In the genomic region with DNA sequence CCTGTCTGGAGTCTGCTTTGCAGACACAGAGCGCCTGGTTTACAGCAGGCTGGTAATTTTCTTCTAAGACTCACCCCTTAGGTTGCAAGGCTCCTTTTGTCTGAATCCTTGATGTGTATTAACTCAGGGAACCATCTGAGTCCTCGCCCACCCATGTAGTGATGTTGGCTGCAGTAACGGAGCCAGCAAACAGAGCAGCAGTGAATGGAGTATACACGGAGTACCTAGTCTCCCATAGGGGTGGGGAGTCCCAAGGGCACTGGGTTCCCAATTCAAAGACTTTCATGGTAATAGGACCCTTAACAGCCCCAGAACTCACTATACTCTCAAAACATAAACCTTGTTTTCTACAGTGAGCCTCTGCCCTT, we compare ENCODE assay signal across 9 mouse cellular contexts.
A peak's percentile ranks its signal among the peaks of the same experiment; 100 is the strongest.
DNase-seq lines count a peak whose midpoint lies in the region; ATAC-seq and TF ChIP-seq lines count a peak whose summit lies in the region.
"Had no signal": no experiment of that assay in that cellular context is flagged by ENCODE, and none has a peak within 500 bp of the region (broad histone marks: within the 10 kb centered on the region; RNA-seq: fewer than 3 reads in every experiment).

No protein-coding gene starts in this region.

- H3K4me3 ChIP-seq in heart, embryonic 16.5 days (ENCODE audit: low read length) = no peak overlapping the region
- H3K4me3 ChIP-seq in midbrain, embryonic 15.5 days = no peak overlapping the region
- no peak overlapping the region for H3K4me3 ChIP-seq in midbrain, postnatal 0 days (ENCODE audit: low read depth, low read length)
- no peak overlapping the region for H3K4me3 ChIP-seq in limb, embryonic 10.5 days

- no peaks in the 10 kb centered on the region for H3K36me3 ChIP-seq in heart, embryonic 16.5 days (ENCODE audit: control insufficient read depth, insufficient read depth)
- H3K36me3 ChIP-seq in midbrain, embryonic 15.5 days (replicated peaks) = no peaks in the 10 kb centered on the region
- no peaks in the 10 kb centered on the region for H3K36me3 ChIP-seq in midbrain, postnatal 0 days (ENCODE audit: insufficient read depth, low read length)
- no peaks in the 10 kb centered on the region for H3K36me3 ChIP-seq in limb, embryonic 10.5 days

- no peak for DNase-seq in heart, adult 11 months
- no peak for DNase-seq in midbrain, postnatal 0 days (ENCODE audit: low spot score)
- no peak for DNase-seq in limb, embryonic 10.5 days (ENCODE audit: low spot score)
- no peak for DNase-seq in frontal cortex, postnatal 36 days (ENCODE audit: low spot score in 2 of 2)
- DNase-seq in thymus, postnatal 0 days (ENCODE audit: low spot score) = no peak
- DNase-seq: thymus, adult 18-20 months had no signal

- no peak for ATAC-seq in heart, embryonic 16.5 days (replicated peaks; ENCODE audit: extremely low read depth, insufficient read depth, low FRiP score)
- peak; percentile 41 for ATAC-seq in midbrain, embryonic 15.5 days (replicated peaks)
- no peak for ATAC-seq in midbrain, postnatal 0 days (ENCODE audit: low FRiP score)

- no peaks in the 10 kb centered on the region for H3K9me3 ChIP-seq in heart, embryonic 16.5 days (replicated peaks; ENCODE audit: control insufficient read depth, low read length)
- H3K9me3 ChIP-seq in midbrain, embryonic 15.5 days = no peaks in the 10 kb centered on the region
- H3K9me3 ChIP-seq in midbrain, postnatal 0 days (ENCODE audit: low read length) = no peaks in the 10 kb centered on the region
- no peaks in the 10 kb centered on the region for H3K9me3 ChIP-seq in limb, embryonic 10.5 days (replicated peaks)

- H3K4me2 ChIP-seq in heart, embryonic 16.5 days (ENCODE audit: low read depth, low read length) = peak overlapping the region; percentile 14; the same call in 1 of the 2 replicates
- H3K4me2 ChIP-seq in midbrain, embryonic 15.5 days = 0 out of 2 replicates have a peak overlapping the region, but pooled peaks have one; percentile 4
- no peak overlapping the region for H3K4me2 ChIP-seq in midbrain, postnatal 0 days (ENCODE audit: low read depth, low read length, poor library complexity, severe bottlenecking)
- H3K4me2 ChIP-seq: liver, embryonic 11.5 days had no signal

- WGBS in heart, embryonic 16.5 days = 58% methylated on average over 4 of the region's 4 CpGs
- WGBS in midbrain, embryonic 15.5 days = 52% methylated on average over 4 of the region's 4 CpGs
- WGBS in midbrain, postnatal 0 days = 61% methylated on average over 4 of the region's 4 CpGs
- 79% methylated on average over 4 of the region's 4 CpGs for WGBS in limb, embryonic 10.5 days

- H3K9ac ChIP-seq in heart, embryonic 16.5 days (ENCODE audit: low read length) = no peak overlapping the region
- no peak overlapping the region for H3K9ac ChIP-seq in midbrain, embryonic 15.5 days
- no peak overlapping the region for H3K9ac ChIP-seq in midbrain, postnatal 0 days (replicated peaks; ENCODE audit: low read length, poor library complexity, severe bottlenecking)

- peak overlapping the region; percentile 69 for H3K27ac ChIP-seq in heart, embryonic 16.5 days (ENCODE audit: low read length)
- H3K27ac ChIP-seq in midbrain, embryonic 15.5 days = no peak overlapping the region
- no peak overlapping the region for H3K27ac ChIP-seq in midbrain, postnatal 0 days (ENCODE audit: low read depth, low read length)
- H3K27ac ChIP-seq in limb, embryonic 10.5 days = peak overlapping the region; percentile 32; the same call in 1 of the 2 replicates

- H3K4me1 ChIP-seq in heart, embryonic 16.5 days (ENCODE audit: control insufficient read depth, insufficient read depth, low read length) = peaks cover 31% of the 10 kb centered on the region
- peaks cover 30% of the 10 kb centered on the region for H3K4me1 ChIP-seq in midbrain, embryonic 15.5 days
- peaks cover 17% of the 10 kb centered on the region for H3K4me1 ChIP-seq in midbrain, postnatal 0 days (ENCODE audit: insufficient read depth, low read length)
- peaks cover 48% of the 10 kb centered on the region for H3K4me1 ChIP-seq in limb, embryonic 10.5 days

- peaks cover 35% of the 10 kb centered on the region for H3K27me3 ChIP-seq in heart, embryonic 16.5 days (ENCODE audit: control insufficient read depth, insufficient read depth, low read length)
- H3K27me3 ChIP-seq in midbrain, embryonic 15.5 days (replicated peaks) = peaks cover 4% of the 10 kb centered on the region; the same call in 1 of the 2 replicates
- H3K27me3 ChIP-seq in midbrain, postnatal 0 days (ENCODE audit: insufficient read depth, low read length) = 0 out of 2 replicates have a peak, but pooled peaks cover 3% of the 10 kb centered on the region
- H3K27me3 ChIP-seq in limb, embryonic 10.5 days (ENCODE audit: low read depth, poor library complexity, severe bottlenecking) = peaks cover 12% of the 10 kb centered on the region; the same call in 1 of the 2 replicates

- TF ChIP-seq CTCF in midbrain, postnatal 0 days (IDR thresholded peaks at IDR 0.05) = no peak

Comparison
In these comparisons a context has a peak if more than half of its experiments do, and no peak if none do; other contexts are left out.
1. H3K27ac ChIP-seq: peak in heart, embryonic 16.5 days (single experiment) and limb, embryonic 10.5 days (single experiment); none in midbrain, embryonic 15.5 days (single experiment) and midbrain, postnatal 0 days (single experiment).